Mouse (Mus musculus) E14TG2a.4 (cell line): Measurements from ENCODE around the gene Mdga2.

Source experiments
- CTCF ChIP-seq: conservative IDR thresholded peaks from 2 replicates; pipeline ENCODE4 v1.5.1; 2014; ENCODE audit warnings: low read length
- POU5F1 ChIP-seq: IDR thresholded peaks from 2 replicates; pipeline ENCODE4 v1.6.1; 2014; ENCODE audit warnings: low read length, borderline replicate concordance

- TF ChIP-seq CTCF (no peak), POU5F1 (no peak)
Observed at GRCm38 (mm10) chr12:67153077-67153476, 69.3 kb downstream of the Mdga2 start.
